Mouse (Mus musculus) CD4-positive, CD25-positive, alpha-beta regulatory T cell, adult 9 weeks (primary cell): Measurements from ENCODE around the gene Acat2. TPM values are rescaled to one million over a fixed set of nuclear protein-coding genes. Genes with fewer than 3 reads are reported as not detected.

Experiments
- polyA plus RNA-seq: library from polyadenylated mRNA; unstranded; fragments of 100-300 nt; shearing (Covaris generic); gene quantifications from one replicate; pipeline ENCODE4 v1.2.1, GENCODE M21; 2017

The Acat2 gene
- polyA plus RNA-seq, result 47.0 TPM

DNA sequence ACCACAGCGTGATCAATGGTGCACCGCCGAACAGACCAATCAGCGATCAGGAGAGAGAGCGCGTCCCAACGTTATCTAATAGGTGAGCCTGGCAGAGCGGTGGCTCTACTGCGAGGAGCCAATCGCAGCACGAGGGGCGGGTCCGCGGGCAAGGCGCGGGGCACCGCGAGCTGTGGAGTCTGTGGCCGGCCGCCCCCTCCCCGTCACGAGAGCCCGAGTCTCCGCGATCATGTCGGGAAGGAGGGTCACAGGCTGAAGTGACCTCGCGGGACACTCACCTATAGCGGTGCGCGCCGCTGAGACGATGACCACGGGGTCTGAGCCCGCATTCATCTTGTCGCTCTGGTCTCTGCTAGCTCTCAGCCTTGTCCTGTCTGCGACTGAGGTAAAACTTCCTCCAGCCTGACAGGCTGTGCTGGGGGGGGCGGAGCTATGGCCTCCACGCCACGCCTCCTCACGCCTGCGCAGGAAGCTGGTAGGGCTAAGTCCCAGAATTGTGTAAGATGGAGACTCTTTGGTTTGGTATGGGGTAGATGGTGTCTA is at the start of gene Acat2:
TSS of gene Acat2 (minus strand) at position 417 of the 543 bp plus-strand sequence.

DNA sequence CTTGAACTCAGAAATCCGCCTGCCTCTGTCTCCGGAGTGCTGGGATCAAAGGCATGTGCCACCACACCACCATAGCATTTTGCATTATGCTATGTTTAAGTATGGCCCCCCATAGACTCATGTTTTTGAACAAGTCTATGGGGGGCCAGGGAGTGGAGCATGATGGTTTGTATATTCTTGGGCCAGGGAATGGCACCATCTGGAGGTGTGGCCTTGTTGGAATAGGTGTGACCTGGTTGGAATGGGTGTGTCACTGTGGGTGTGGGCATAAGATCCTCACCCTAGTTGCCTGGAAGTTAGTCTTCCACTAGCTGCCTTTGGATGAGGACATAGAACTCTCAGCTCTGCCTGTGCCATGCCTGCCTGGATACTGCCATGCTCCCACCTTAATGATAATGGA is 46.0 kb upstream of the Acat2 start, which contains the start of gene Sod2:
TSS of gene Sod2 (plus strand) at position 301 of the 400 bp plus-strand sequence.

DNA sequence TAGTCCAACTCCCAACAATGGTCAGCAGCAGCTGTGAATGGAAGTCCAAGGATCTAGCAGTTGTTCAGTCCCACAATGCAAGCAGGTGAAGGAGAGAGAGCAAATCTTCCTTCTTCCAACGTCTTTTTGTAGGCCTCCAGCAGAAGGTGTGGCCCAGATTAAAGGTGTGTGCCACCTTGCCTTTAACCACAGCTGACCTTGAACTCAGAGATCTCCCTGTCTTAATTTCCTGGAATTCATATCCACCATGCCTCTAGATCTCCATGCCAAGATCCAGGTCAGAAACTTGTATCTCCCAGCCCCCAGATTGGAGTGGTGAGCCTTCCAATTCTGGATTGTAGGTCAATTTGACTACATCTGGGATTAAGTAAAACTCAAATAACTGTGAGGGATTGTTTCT is 33.5 kb upstream of the Acat2 start, which contains the start of gene Wtap:
TSS of gene Wtap (minus strand) at position 101 of the 400 bp plus-strand sequence.

DNA sequence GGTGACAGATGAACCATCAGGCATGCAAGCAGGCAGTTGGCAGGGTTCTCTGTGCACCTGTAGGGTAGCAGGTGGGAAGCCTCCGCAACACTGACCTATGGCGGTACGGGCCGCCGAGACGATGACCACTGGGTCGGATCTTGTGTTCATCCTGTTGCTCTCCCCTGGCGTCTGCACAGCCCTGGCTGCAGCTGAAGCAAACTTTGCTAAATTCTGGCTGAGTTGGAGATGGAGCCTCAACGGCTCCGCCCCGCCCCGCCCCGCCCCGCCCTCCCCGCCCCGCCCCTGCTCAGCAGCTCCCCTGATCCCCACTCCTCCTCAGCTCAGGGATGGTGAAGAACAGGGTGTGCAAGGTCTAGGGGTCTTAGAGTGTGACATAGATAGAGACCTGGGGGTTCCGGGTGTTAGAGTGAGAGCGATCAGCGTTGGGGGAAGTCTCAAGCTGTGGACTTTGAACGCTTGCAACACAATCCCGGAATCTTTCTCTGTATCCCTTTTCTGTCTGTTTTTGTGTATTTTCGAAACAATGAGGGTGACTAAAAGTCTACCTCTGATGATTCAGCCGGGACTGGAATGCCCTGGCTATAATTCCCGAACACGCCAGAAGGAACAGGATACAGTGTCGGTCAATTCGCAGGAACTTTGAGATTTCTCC is 20.3 kb downstream of the Acat2 start, which contains the start of gene Acat3:
TSS of gene Acat3 (minus strand) at position 450 of the 655 bp plus-strand sequence.

DNA sequence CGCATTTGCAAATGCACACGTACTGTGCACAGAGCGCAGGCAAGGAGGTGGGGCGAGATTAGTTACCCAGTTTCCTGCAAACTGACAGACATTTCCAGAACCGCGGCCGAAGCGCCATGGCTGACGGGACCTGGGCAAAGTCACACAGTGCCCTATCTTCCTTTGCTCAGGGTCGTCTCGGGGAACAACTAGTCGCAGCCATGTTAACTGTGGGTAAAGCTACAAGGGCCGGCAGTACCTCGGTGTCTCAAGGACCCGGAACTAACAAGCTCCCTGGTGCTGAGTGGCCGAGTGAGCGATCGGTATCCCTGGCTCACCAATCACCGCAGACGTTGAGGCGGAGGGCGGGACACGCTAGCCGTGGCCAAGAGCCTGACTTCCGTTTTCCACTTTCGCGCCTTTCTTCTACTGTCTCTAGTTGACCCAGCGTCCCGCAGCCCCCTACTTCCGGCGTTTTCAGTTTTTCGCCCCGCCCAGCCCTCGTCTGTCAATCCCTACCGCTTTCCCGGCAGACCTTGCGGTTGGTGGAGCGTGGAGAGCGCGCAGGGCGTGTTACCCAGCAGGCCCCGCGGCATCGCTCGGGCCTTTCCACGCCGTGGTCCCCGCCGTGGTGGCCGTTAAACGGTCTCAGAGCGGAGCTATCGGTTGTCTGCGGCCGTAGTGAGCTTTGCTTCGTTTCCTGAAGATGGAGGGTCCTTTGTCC is 44.5 kb downstream of the Acat2 start, which contains the start of gene Mrpl18:
TSS of gene Mrpl18 (minus strand) at position 465 of the 703 bp plus-strand sequence.

DNA sequence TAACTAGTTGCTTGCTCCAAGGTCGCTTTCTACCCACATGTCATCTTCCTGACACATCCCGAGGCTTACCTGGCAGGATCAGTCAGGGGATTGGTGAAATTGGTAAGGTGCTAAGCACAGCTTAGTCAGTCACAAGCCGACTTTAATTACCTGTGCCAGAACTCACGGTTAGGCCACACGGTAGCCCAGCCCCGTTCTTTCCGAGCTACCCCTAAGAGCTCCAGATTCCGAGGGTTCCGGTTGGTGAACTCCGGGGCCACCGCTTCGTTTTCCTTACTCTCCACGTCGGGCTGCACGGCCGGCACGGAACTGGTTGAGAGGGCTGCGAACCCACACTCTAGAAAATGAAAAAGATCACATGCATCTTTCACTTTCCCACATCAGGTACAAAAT is 45.1 kb downstream of the Acat2 start, which contains the start of gene Tcp1:
TSS of gene Tcp1 (plus strand) at position 214 of the 393 bp plus-strand sequence.

DNA sequence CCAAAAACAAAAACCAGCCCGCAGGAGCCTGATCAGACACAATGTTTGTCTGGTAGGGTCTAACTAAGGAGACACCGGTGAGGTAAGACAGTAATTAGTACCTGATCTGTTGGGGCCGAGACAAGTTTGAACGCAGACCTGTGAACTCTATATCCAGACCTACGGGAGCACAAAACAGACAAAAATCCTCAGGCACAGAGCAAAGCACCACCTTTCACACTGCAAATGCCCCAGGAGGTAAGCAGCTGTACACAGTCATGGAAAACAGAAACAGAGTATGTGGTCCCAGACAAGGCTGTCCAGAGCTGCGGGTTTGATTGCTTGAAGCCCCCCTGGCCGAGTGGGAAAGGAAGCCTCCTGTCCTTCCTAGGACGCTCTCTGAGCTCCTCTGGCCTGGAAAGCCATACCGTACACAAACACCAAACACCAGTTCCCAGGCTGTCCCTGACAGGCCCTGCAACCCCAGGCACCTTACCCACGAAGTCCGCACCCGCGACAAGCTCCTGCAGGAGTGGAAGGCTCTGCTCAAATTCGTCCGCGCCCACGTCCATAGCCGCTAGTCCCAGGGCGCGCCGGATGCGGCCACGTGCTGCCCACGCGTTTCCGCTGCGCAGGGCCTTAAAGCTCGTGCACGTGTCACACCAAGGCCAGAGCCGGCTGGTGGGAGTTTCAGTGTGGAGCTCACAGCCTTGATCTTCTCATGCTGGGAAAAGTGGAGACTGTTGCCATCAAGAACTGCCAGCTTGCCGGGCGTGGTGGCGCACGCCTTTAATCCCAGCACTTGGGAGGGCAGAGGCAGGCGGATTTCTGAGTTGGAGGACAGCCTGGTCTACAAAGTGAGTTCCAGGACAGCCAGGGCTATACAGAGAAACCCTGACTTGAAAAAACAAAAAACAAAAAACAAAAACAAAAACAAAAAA is 50.9 kb downstream of the Acat2 start, which contains the start of gene Pnldc1:
TSS of gene Pnldc1 (minus strand) at position 870 of the 920 bp plus-strand sequence.

Other genes starting within 250 kb of the Acat2 start
- gene Igf2r, start 191.1 kb downstream of the Acat2 start, polyA plus RNA-seq, result 34.5 TPM
- not detected for gene Mas1, start 92.6 kb downstream of the Acat2 start, polyA plus RNA-seq
- not detected for gene Mrgprh, start 84.7 kb downstream of the Acat2 start, polyA plus RNA-seq
- gene Pnldc1, start 50.5 kb downstream of the Acat2 start, polyA plus RNA-seq, result 0.41 TPM
- gene Tcp1, start 45.0 kb downstream of the Acat2 start, polyA plus RNA-seq, result 255 TPM
- 164 TPM for gene Mrpl18, start 44.4 kb downstream of the Acat2 start, polyA plus RNA-seq
- gene Acat3, start 20.1 kb downstream of the Acat2 start, polyA plus RNA-seq, result 1.4 TPM
- 17.3 TPM for gene Wtap, start 33.4 kb upstream of the Acat2 start, polyA plus RNA-seq
- gene Sod2, start 46.1 kb upstream of the Acat2 start, polyA plus RNA-seq, result 132 TPM
- gene Gpr31b, start 91.5 kb upstream of the Acat2 start, polyA plus RNA-seq, result not detected
- 0.31 TPM for gene Tcp10b, start 100.4 kb upstream of the Acat2 start, polyA plus RNA-seq
- gene Unc93a, start 171.1 kb upstream of the Acat2 start, polyA plus RNA-seq, result not detected